Mouse (Mus musculus) limb, embryonic 14.5 days (tissue): Measurements from ENCODE around the gene Cdh18. TPM values are rescaled to one million over a fixed set of nuclear protein-coding genes. Genes with fewer than 3 reads are reported as not detected.
"Not testable (repeated sequence)": the region's sequence is repeated elsewhere in the genome, so short reads cannot be mapped to it uniquely, and the experiment has no call there.

ENCODE experiments used
- ATAC-seq: fragments of 200-750 bp; cut with Nextera tagmentation; 2 replicates; pipeline ENCODE4 v1.8.0; 2017; ENCODE audit warnings: low read depth, moderate number of reproducible peaks, moderate TSS enrichment; ENCODE audit not compliant: low FRiP score
- DNase-seq: peaks from one replicate; pipeline ENCODE4 v3.0.0-alpha.2; 2015; ENCODE audit warnings: low spot score
- H3K27ac ChIP-seq: fragments of 300-500 bp; sonication (generic); replicated peaks from 2 replicates; pipeline ENCODE4 v1.5.1; 2014; ENCODE audit warnings: low read depth, mild to moderate bottlenecking, low read length, moderate library complexity, mixed read lengths
- H3K27me3 ChIP-seq: fragments of 300-500 bp; sonication (generic); 2 replicates; pipeline ENCODE4 v1.6.1; 2014; ENCODE audit warnings: low read length, mixed read lengths; ENCODE audit not compliant: control insufficient read depth, insufficient read depth
- H3K36me3 ChIP-seq: fragments of 300-500 bp; sonication (generic); 2 replicates; pipeline ENCODE4 v1.6.1; 2014; ENCODE audit warnings: mild to moderate bottlenecking, low read length, moderate library complexity, mixed read lengths; ENCODE audit not compliant: control insufficient read depth, insufficient read depth
- H3K4me1 ChIP-seq: fragments of 300-500 bp; sonication (generic); 2 replicates; pipeline ENCODE4 v1.6.1; 2014; ENCODE audit warnings: antibody characterized with exemption, low read length, mixed read lengths; ENCODE audit not compliant: control insufficient read depth, insufficient read depth
- H3K4me2 ChIP-seq: fragments of 300-500 bp; sonication (generic); replicated peaks from 2 replicates; pipeline ENCODE4 v1.6.1; 2014; ENCODE audit warnings: low read depth, mild to moderate bottlenecking, low read length, moderate library complexity; ENCODE audit not compliant: severe bottlenecking
- H3K4me3 ChIP-seq: fragments of 300-500 bp; sonication (generic); replicated peaks from 2 replicates; pipeline ENCODE4 v1.5.1; 2014; ENCODE audit warnings: low read length
- H3K9ac ChIP-seq: fragments of 300-500 bp; sonication (generic); 2 replicates; pipeline ENCODE4 v1.6.1; 2014; ENCODE audit warnings: mild to moderate bottlenecking, low read depth, low read length, moderate library complexity; ENCODE audit not compliant: severe bottlenecking
- H3K9me3 ChIP-seq: fragments of 300-500 bp; sonication (generic); 2 replicates; pipeline ENCODE4 v1.6.1; 2016; ENCODE audit warnings: low read length; ENCODE audit not compliant: control insufficient read depth
- POLR2A ChIP-seq: fragments of 200-500 bp; IDR thresholded peaks from 2 replicates; pipeline ENCODE4 v1.8.0; 2012; ENCODE audit warnings: inconsistent platforms, mild to moderate bottlenecking, moderate library complexity, borderline replicate concordance; ENCODE audit not compliant: insufficient read depth, insufficient read length; ENCODE audit errors: extremely low read depth
- WGBS: fragments of 180-500 bp; shearing (Covaris S2); extraction: QIAGEN DNeasy Blood & Tissue Kit; methylation state at CpG from one replicate; pipeline ENCODE4 v1.1.7; 2014; 5-methylcytosine and 5-hydroxymethylcytosine counted together
- polyA plus RNA-seq, 2 experiments: library from polyadenylated mRNA; depleted of rRNA in 1 of 2; stranded (reverse) in 1 of 2; unstranded in 1 of 2; fragments of >200 nt; fragmentation: Nextera tagmentation in 1 of 2; extraction: Ambion mirVana in 1 of 2; gene quantifications; 2 replicates each; pipeline versions ENCODE4 v1.2.1 to v1.2.3; 2012 to 2014

The Cdh18 gene
- polyA plus RNA-seq, 2 experiments, result 1.0 to 1.3 TPM

DNA sequence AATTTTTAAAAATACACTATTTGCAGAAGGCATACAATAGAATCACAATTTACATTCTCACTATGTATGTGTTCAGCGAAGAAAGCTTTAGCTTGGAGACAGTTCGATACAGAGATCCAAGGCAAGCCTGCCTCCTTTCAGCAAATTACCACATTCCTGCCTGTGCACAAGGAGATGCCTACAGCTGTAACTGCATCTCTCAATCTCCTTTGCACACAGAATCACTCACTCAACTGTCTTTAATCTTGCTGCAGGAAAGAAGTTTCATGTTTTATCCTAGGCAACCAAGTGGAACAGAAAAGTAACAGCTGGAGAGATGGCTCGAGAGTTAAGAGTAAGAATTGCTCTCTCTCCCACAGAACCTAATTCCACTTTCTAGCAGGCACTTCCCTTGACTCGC is 729.6 kb downstream of the Cdh18 start:
- H3K9me3 ChIP-seq, result no peaks in the 10 kb centered on the region
- H3K36me3 ChIP-seq, result no peaks in the 10 kb centered on the region
- ATAC-seq (no peak), DNase-seq (no peak)
- WGBS, result 76% methylated on average over 4 of the region's 4 CpGs
- no peak overlapping the region for H3K27ac ChIP-seq
- no peak for TF ChIP-seq POLR2A
- no peak overlapping the region for H3K4me3 ChIP-seq
- H3K4me2 ChIP-seq, result no peak overlapping the region
- H3K9ac ChIP-seq, result no peak overlapping the region
- H3K27me3 ChIP-seq, result no peaks in the 10 kb centered on the region
- no peaks in the 10 kb centered on the region for H3K4me1 ChIP-seq

DNA sequence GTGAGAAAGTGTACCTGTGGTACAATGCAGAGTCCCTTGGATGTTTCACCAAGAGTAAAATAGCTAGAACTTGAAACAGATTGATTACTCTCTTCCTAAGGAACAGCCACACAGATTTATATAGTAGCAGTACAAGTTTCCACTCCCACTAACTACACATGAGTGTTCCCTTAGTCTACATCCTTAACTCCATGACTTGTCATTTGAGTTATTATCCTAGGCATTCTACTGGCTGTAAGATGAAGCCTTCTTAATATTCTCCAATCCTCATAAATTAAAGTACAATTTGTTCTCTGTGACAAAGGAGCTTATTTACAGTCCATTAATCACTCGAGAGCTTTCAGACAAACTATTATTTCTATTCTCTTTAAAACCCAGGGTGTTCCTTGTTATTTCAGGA is 756.2 kb downstream of the Cdh18 start:
- H3K36me3 ChIP-seq, result no peaks in the 10 kb centered on the region
- no peak overlapping the region for H3K27ac ChIP-seq
- TF ChIP-seq POLR2A, result no peak
- H3K4me1 ChIP-seq, result no peaks in the 10 kb centered on the region
- H3K9ac ChIP-seq, result no peak overlapping the region
- no peak overlapping the region for H3K4me3 ChIP-seq
- no peak for ATAC-seq
- H3K27me3 ChIP-seq, result no peaks in the 10 kb centered on the region
- no peaks in the 10 kb centered on the region for H3K9me3 ChIP-seq
- H3K4me2 ChIP-seq, result no peak overlapping the region
- WGBS, result 62% methylated on average over 1 of the region's 1 CpGs
- no peak for DNase-seq

DNA sequence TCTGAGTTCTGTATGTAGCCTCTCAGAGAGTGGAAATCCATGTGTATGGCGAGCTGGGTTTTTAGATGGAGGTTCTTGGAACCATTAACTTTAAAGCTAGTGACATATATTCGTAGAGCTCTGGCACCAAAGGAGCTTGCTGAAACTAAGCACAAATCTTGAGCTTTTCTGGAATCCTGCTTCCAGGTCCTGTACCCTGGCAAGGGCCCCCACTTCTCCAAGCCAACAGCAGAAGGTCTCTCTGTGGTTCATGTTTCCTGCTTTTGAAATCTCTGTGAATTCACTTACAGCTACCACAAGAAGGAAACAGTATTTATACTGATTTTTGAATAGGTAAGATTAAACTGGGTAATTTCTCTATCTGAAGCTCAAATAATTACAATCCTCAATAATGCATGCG is 767.9 kb downstream of the Cdh18 start:
- Histone ChIP-seq H3K9me3 (no peaks in the 10 kb centered on the region), H3K36me3 (no peaks in the 10 kb centered on the region), H3K27ac (no peak overlapping the region), H3K9ac (no peak overlapping the region), H3K27me3 (no peaks in the 10 kb centered on the region), H3K4me3 (no peak overlapping the region), H3K4me2 (no peak overlapping the region), H3K4me1 (no peaks in the 10 kb centered on the region)
- no peak for DNase-seq
- WGBS, result 85% methylated on average over 3 of the region's 3 CpGs
- TF ChIP-seq POLR2A, result no peak
- no peak for ATAC-seq

DNA sequence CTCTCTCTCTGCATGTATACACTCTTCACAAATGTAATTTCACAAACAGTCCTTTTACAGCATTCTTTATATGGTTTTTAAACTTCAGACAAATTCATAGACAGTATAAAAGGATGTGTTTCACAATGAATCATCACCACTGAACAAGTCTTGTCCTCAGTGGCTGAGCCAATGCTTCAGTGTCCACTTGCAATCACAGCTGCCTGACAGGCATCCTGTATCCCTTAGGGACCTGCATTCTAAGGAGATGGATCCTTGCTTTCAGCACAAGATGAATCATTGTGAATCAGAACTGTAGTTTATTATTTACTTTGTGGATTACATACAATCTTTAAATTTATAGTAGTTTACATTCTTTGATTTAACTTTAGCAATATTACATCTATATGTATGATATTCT is 768.6 kb downstream of the Cdh18 start:
- no peak for ATAC-seq
- H3K36me3 ChIP-seq, result no peaks in the 10 kb centered on the region
- H3K9ac ChIP-seq, result no peak overlapping the region
- no peak overlapping the region for H3K4me2 ChIP-seq
- no peak for DNase-seq
- no peak overlapping the region for H3K27ac ChIP-seq
- H3K27me3 ChIP-seq, result no peaks in the 10 kb centered on the region
- no peak overlapping the region for H3K4me3 ChIP-seq
- TF ChIP-seq POLR2A, result no peak
- H3K4me1 ChIP-seq, result no peaks in the 10 kb centered on the region
- H3K9me3 ChIP-seq, result no peaks in the 10 kb centered on the region

DNA sequence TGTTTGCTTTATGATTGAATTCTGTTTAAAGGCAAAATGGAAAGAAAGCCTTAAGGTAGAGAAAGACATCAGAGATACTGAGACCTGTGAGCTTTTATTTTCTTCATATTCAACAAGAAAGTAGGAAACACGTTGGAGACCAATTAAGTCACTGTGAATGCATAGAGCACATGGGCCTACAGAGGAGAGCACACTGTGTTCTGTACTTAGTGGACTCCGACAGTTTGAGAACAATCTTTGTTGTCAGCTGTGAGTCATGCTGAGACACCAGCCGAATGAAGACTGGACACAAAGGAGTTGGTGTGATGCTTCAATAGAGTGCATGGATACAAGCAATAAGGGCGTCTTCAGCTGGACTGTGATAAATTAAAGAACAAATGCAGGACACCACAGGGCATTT is 791.5 kb downstream of the Cdh18 start:
- not testable (repeated sequence) for H3K4me3 ChIP-seq, H3K9me3 ChIP-seq, H3K36me3 ChIP-seq, H3K4me1 ChIP-seq, DNase-seq, H3K4me2 ChIP-seq, H3K27me3 ChIP-seq, ATAC-seq, H3K27ac ChIP-seq, H3K9ac ChIP-seq
- WGBS, result no CpG with 5 or more reads among the region's 4 CpGs

DNA sequence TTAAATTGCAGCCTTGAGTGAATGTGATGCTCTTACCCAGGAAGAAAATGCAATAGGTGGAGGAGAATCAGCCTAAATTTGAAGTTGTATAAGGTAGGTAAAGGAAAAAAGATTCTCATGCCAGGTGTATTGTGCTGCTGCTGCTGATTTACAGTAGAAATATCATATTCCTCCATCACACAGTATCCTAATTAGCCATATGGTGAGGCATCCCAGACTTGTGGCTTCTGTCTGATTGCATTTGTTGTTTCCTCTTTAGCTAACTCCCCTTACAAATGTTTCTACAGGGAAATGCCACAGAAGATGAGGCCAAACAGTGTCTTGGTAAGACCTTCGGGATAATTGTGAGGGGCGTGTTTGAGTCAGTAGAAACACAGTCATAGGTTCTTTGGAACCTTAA is 802.3 kb downstream of the Cdh18 start:
- 80% methylated on average over 2 of the region's 2 CpGs for WGBS

More for the DNA sequence above, 802.3 kb downstream of the Cdh18 start:
- TF ChIP-seq POLR2A, result no peak
- Histone ChIP-seq H3K4me2 (no peak overlapping the region), H3K36me3 (no peaks in the 10 kb centered on the region), H3K9me3 (no peaks in the 10 kb centered on the region), H3K4me1 (no peaks in the 10 kb centered on the region), H3K27me3 (no peaks in the 10 kb centered on the region), H3K4me3 (no peak overlapping the region), H3K9ac (no peak overlapping the region), H3K27ac (no peak overlapping the region)
- ATAC-seq, result no peak
- DNase-seq, result no peak
